Mouse (Mus musculus) lung, embryonic 15.5 days (tissue): Measurements from ENCODE around the gene Pea15a. TPM values are rescaled to one million over a fixed set of nuclear protein-coding genes. Genes with fewer than 3 reads are reported as not detected.
A peak's percentile ranks its signal among the peaks of the same experiment; 100 is the strongest.
"Not testable (repeated sequence)": the region's sequence is repeated elsewhere in the genome, so short reads cannot be mapped to it uniquely, and the experiment has no call there.

Source experiments
- ATAC-seq: fragments of 200-750 bp; cut with Nextera tagmentation; 2 replicates; pipeline ENCODE4 v1.8.0; 2017; ENCODE audit warnings: moderate number of reproducible peaks, borderline replicate concordance; ENCODE audit not compliant: low FRiP score, low TSS enrichment; ENCODE audit errors: extremely low read depth
- H3K27ac ChIP-seq: fragments of 300-500 bp; sonication (generic); 2 replicates; pipeline ENCODE4 v1.5.1; 2015; ENCODE audit warnings: moderate library complexity, mild to moderate bottlenecking, inconsistent platforms
- H3K27me3 ChIP-seq: fragments of 300-500 bp; sonication (generic); 2 replicates; pipeline ENCODE4 v1.6.1; 2015; ENCODE audit warnings: inconsistent platforms
- H3K36me3 ChIP-seq: fragments of 300-500 bp; sonication (generic); 2 replicates; pipeline ENCODE4 v1.6.1; 2015; ENCODE audit warnings: inconsistent platforms
- H3K4me1 ChIP-seq: fragments of 300-500 bp; sonication (generic); 2 replicates; pipeline ENCODE4 v1.6.1; 2015; ENCODE audit warnings: inconsistent platforms
- H3K4me2 ChIP-seq: fragments of 300-500 bp; sonication (generic); 2 replicates; pipeline ENCODE4 v1.6.1; 2015; ENCODE audit warnings: inconsistent platforms, mild to moderate bottlenecking, moderate library complexity
- H3K4me3 ChIP-seq: fragments of 300-500 bp; sonication (generic); 2 replicates; pipeline ENCODE4 v1.5.1; 2015; ENCODE audit warnings: mild to moderate bottlenecking, inconsistent platforms
- H3K9ac ChIP-seq: fragments of 300-500 bp; sonication (generic); 2 replicates; pipeline ENCODE4 v1.6.1; 2015; ENCODE audit warnings: inconsistent platforms
- H3K9me3 ChIP-seq: fragments of 300-500 bp; sonication (generic); 2 replicates; pipeline ENCODE4 v1.6.1; 2016; ENCODE audit warnings: inconsistent platforms
- WGBS: fragments of 180-500 bp; shearing (Covaris S2); methylation state at CpG from one replicate; pipeline ENCODE4 v1.1.7; 2015; 5-methylcytosine and 5-hydroxymethylcytosine counted together
- polyA plus RNA-seq: library from polyadenylated mRNA; unstranded; fragments of >200 nt; fragmentation: Nextera tagmentation; extraction: Ambion mirVana; gene quantifications from 2 replicates; pipeline ENCODE4 v1.2.1, GENCODE M21; 2015

Pea15a gene
- 142 and 146 TPM in 2 replicates for polyA plus RNA-seq

GRCm38 (mm10) chr1:172206141-172206917 is at the start of gene Pea15a:
TSS of gene Pea15a (minus strand) at chr1:172206804.
- Histone ChIP-seq H3K9ac (peak within 1 kb of the TSS; percentile 60), H3K9me3 (no peaks in the 10 kb centered on the region), H3K4me2 (peak within 1 kb of the TSS; percentile 70), H3K27me3 (no peaks in the 10 kb centered on the region), H3K4me1 (peaks cover 56% of the 10 kb centered on the region), H3K4me3 (peak within 1 kb of the TSS; percentile 59), H3K36me3 (no peaks in the 10 kb centered on the region), H3K27ac (peak within 1 kb of the TSS; percentile 90)
- peak; percentile 83 for ATAC-seq
- WGBS = under 1% methylated on average over 40 of the region's 40 CpGs

DNA sequence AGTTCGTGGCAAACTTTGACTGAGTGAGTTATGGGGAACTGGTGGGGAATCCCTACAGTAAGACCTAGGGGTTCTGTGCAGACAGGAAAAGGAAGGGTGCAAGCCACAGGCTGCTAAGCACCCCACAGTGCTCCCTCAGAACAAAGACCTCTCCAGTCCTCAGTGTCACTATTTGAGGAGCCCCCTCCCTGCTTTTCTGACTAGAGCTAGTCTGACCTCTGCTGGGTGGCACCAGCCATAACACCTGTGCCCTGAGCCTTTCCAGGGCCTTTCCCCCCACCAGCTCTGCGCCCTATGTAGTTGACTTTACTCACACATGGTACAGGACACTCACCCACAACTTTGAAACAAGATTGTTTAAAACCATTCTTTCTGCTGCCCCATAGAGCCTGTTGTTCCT is 41.1 kb upstream of the Pea15a start:
- no peak for ATAC-seq
- WGBS = 42% methylated on average over 2 of the region's 2 CpGs
- H3K4me2 ChIP-seq = no peak overlapping the region
- peaks cover 22% of the 10 kb centered on the region for H3K27me3 ChIP-seq
- no peak overlapping the region for H3K27ac ChIP-seq
- no peaks in the 10 kb centered on the region for H3K9me3 ChIP-seq
- H3K36me3 ChIP-seq = no peaks in the 10 kb centered on the region
- H3K4me3 ChIP-seq = no peak overlapping the region
- H3K4me1 ChIP-seq = no peaks in the 10 kb centered on the region
- H3K9ac ChIP-seq = no peak overlapping the region

- 65% methylated on average over 4 of the region's 4 CpGs for WGBS
- H3K4me1 ChIP-seq = no peaks in the 10 kb centered on the region
- H3K9me3 ChIP-seq = no peaks in the 10 kb centered on the region
- H3K9ac ChIP-seq = no peak overlapping the region
- H3K36me3 ChIP-seq = no peaks in the 10 kb centered on the region
- ATAC-seq = no peak
- H3K4me2 ChIP-seq = no peak overlapping the region
- H3K27ac ChIP-seq = no peak overlapping the region
- peaks cover 22% of the 10 kb centered on the region for H3K27me3 ChIP-seq
- H3K4me3 ChIP-seq = no peak overlapping the region
These were observed 40.6 kb upstream of the Pea15a start for GRCm38 (mm10) chr1:172247216-172247615.

DNA sequence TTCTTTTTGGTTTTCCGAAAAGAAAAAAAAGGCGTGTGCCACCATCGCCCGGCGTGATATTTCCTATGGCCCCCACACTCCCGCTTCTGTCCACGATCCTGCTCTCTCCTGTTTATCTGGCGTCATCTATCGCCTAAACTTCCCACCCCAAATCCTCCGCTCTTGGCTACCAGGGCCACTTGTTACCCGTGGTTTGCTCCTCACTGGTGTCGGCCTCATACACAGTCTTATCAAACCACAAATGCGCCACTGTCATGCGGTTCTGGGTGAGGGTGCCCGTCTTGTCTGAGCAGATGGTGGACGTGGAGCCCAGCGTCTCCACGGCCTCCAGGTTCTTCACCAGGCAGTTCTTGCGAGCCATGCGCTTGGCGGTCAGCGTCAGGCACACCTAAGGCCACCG is 38.0 kb upstream of the Pea15a start:
- not testable (repeated sequence) for H3K36me3 ChIP-seq, H3K27ac ChIP-seq, ATAC-seq, H3K9me3 ChIP-seq, H3K9ac ChIP-seq, H3K4me1 ChIP-seq
- Histone ChIP-seq H3K4me3 (0 out of 2 replicates have a peak overlapping the region, but pooled peaks have one; percentile 11), H3K4me2 (peak overlapping the region; percentile 39), H3K27me3 (peaks cover 22% of the 10 kb centered on the region)
- WGBS = 35% methylated on average over 23 of the region's 23 CpGs

DNA sequence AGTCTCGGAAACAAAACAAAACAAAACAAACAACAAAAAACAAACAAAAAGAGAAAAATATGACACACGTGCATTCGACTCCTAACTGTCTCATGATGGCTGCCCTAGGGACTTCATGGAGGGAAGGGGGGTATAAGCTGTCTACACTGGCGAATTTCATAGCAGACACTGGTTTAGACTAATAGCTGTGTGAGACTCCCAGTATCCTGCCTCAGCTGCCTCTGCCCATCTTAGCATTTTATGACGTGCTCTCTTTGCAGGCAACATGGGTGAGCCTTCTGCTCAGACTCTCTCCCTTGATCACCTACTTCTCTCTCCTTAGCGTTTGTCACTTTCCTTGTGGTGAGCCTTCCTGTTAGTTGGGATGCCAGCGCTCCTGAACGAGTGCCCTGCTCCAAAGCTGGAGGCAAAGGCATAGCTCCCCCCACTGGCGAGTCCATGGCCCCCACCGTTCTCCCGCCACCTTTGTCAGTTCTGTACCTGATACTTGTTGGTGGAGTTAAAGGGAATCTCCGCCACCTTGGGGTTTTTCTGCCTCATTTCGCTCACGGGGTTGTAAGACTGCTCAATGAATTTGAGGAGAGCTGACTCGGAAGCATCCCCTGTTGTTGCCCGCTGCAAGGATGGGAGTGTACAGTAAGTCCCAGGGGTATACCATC is 37.1 kb upstream of the Pea15a start:
- 23% methylated on average over 16 of the region's 16 CpGs for WGBS
- peak overlapping the region; percentile 10; the same call in 1 of the 2 replicates for H3K4me2 ChIP-seq
- H3K27me3 ChIP-seq = peaks cover 22% of the 10 kb centered on the region
- no peaks in the 10 kb centered on the region for H3K4me1 ChIP-seq
- no peaks in the 10 kb centered on the region for H3K36me3 ChIP-seq
- H3K27ac ChIP-seq = no peak overlapping the region
- ATAC-seq = no peak
- H3K4me3 ChIP-seq = no peak overlapping the region
- H3K9ac ChIP-seq = no peak overlapping the region
- no peaks in the 10 kb centered on the region for H3K9me3 ChIP-seq

GRCm38 (mm10) chr1:172242401-172242800 is 35.8 kb upstream of the Pea15a start:
- 37% methylated on average over 2 of the region's 2 CpGs for WGBS

DNA sequence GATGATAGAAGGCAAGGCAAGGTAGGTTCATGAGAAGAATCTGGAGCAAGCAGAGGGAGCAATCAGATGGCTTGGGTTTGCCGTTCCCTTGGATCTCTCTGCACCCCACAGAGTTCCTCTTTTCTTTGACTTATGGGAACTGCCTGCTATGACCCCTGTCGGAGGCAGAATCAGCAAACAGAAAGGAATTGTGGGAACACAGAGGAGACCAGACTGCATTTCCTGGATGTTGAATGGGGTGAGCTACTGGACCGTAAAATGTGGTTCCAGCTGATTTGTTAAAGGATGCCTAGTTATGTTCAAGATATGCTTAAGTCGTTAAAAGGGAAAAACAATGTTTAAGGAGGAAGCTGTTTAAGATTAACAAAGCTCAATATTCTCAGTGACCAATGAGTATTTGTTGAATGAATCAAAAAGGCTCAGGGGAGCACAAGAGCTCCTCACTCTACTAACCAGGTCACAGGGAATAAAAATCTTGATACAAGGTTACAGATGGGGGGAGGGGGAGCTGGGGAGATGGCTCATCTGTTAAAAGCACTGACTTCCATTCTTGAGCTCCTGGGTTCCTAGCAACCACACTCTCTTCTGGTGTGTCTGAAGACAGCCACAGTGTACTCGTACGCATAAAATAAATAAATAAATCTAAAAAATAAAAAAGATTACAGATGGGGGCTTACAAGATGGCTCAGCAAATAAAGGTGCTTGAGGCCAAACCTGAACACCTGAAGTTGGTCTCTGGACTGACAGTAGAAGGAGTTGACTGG is 34.5 kb upstream of the Pea15a start:
- H3K4me1 ChIP-seq = no peaks in the 10 kb centered on the region
- H3K36me3 ChIP-seq = no peaks in the 10 kb centered on the region
- ATAC-seq = no peak
- no peak overlapping the region for H3K27ac ChIP-seq
- H3K27me3 ChIP-seq = peaks cover 22% of the 10 kb centered on the region
- 58% methylated on average over 6 of the region's 6 CpGs for WGBS
- no peak overlapping the region for H3K9ac ChIP-seq
- H3K9me3 ChIP-seq = no peaks in the 10 kb centered on the region
- H3K4me3 ChIP-seq = no peak overlapping the region
- no peak overlapping the region for H3K4me2 ChIP-seq

More at GRCm38 (mm10) chr1:172242401-172242800, 35.8 kb upstream of the Pea15a start:
- Histone ChIP-seq H3K4me2 (no peak overlapping the region), H3K9ac (no peak overlapping the region), H3K4me3 (no peak overlapping the region), H3K27me3 (peaks cover 22% of the 10 kb centered on the region), H3K27ac (no peak overlapping the region; the same call in 1 of the 2 replicates), H3K4me1 (no peaks in the 10 kb centered on the region), H3K9me3 (no peaks in the 10 kb centered on the region), H3K36me3 (no peaks in the 10 kb centered on the region)
- ATAC-seq = no peak

- 86% methylated on average over 1 of the region's 1 CpGs for WGBS
- no peaks in the 10 kb centered on the region for H3K27me3 ChIP-seq
- no peak for ATAC-seq
- H3K4me2 ChIP-seq = no peak overlapping the region
- 0 out of 2 replicates have a peak, but pooled peaks cover 3% of the 10 kb centered on the region for H3K4me1 ChIP-seq
- no peak overlapping the region for H3K4me3 ChIP-seq
- no peaks in the 10 kb centered on the region for H3K9me3 ChIP-seq
- no peak overlapping the region for H3K9ac ChIP-seq
- H3K27ac ChIP-seq = no peak overlapping the region
- no peaks in the 10 kb centered on the region for H3K36me3 ChIP-seq
These were observed 22.6 kb upstream of the Pea15a start for GRCm38 (mm10) chr1:172229215-172229614.

GRCm38 (mm10) chr1:172228209-172228608 is 21.6 kb upstream of the Pea15a start:
- ATAC-seq = no peak

DNA sequence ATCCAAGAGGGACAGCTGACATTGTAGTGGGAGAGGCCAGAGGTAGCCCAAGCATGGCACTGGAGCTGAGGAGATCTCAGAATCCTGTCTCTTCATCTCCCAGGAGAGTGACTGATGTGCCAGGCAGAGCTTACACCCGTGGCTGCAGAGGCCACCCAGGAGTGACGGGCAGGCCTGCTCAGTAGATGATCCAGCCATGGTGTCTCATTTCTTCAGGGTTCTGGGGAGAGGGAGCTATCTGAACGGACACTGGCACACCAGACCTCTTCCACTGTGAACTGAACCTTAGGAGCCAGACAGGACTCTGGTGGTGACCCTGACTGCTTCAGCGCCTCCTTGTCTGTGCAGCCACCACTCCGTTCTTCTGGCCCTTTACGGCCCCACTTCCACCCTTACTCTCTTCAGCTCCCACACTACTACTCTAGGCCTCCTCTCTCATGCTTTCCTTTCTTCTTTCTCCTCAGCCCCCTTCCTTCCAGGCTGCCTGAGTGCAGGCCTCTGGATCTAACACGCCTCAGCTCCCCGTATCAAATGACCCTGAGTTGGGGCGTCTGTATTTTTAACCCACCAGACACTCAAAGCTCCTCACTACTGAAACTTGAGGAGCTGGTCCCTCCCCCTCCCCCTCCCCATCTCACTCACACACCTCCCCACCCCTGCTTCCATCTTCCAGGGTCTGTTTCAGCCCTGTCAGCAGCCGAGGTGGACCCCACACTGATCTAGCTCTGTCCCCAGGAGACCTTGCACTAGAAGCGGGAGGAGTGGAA is 14.9 kb upstream of the Pea15a start:
- H3K27me3 ChIP-seq = no peaks in the 10 kb centered on the region
- no peak overlapping the region for H3K4me2 ChIP-seq
- H3K9ac ChIP-seq = no peak overlapping the region
- peaks cover 46% of the 10 kb centered on the region for H3K4me1 ChIP-seq
- H3K27ac ChIP-seq = peak overlapping the region; percentile 61; the same call in 1 of the 2 replicates
- ATAC-seq = no peak
- no peaks in the 10 kb centered on the region for H3K36me3 ChIP-seq
- H3K9me3 ChIP-seq = no peaks in the 10 kb centered on the region
- no peak overlapping the region for H3K4me3 ChIP-seq
- 44% methylated on average over 11 of the region's 11 CpGs for WGBS

More at GRCm38 (mm10) chr1:172228209-172228608, 21.6 kb upstream of the Pea15a start:
- WGBS = 80% methylated on average over 2 of the region's 2 CpGs
- H3K4me1 ChIP-seq = 0 out of 2 replicates have a peak, but pooled peaks cover 3% of the 10 kb centered on the region
- H3K27me3 ChIP-seq = no peaks in the 10 kb centered on the region
- H3K27ac ChIP-seq = no peak overlapping the region
- H3K4me3 ChIP-seq = no peak overlapping the region
- no peak overlapping the region for H3K9ac ChIP-seq
- no peak overlapping the region for H3K4me2 ChIP-seq
- H3K9me3 ChIP-seq = no peaks in the 10 kb centered on the region
- no peaks in the 10 kb centered on the region for H3K36me3 ChIP-seq

DNA sequence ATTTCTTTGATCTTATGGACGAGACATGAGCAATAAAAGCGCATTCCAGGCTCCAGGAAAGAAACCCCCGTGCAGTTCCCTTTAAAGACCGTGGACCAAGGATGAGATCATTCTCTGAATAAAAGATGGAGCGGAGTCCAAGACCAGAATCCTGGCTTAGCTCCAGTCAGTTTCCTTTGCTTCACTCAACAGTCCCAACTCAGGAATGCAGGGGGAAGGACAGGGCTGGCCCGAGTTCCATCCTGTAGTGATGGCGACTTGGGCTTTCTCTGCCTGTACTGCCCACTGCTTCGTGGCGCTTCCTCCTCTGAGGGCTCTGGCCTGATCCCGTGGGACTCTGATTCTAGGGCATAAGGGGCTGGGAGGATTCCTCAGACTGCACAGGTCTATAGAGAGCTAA is 13.8 kb upstream of the Pea15a start:
- Histone ChIP-seq H3K4me2 (no peak overlapping the region; the same call in 1 of the 2 replicates), H3K27me3 (no peaks in the 10 kb centered on the region), H3K4me1 (peaks cover 46% of the 10 kb centered on the region), H3K9me3 (no peaks in the 10 kb centered on the region), H3K9ac (no peak overlapping the region), H3K27ac (peak overlapping the region; percentile 61), H3K36me3 (no peaks in the 10 kb centered on the region), H3K4me3 (no peak overlapping the region)
- peak; percentile 66 for ATAC-seq
- 27% methylated on average over 10 of the region's 10 CpGs for WGBS
